Mouse (Mus musculus) cerebral cortex, adult 2 months (tissue): Measurements from ENCODE around the gene Gpr39.

Source experiments
- WGBS: fragments of 180-500 bp; shearing (Covaris S2); methylation state at CpG from one replicate; pipeline ENCODE4 v1.1.7; 2018; 5-methylcytosine and 5-hydroxymethylcytosine counted together

Gene Gpr39

GRCm38 (mm10) chr1:125813141-125813782 is 136.5 kb downstream of the Gpr39 start:
- whole genome bisulfite sequencing, result 81% methylated on average over 9 of the region's 9 CpGs

GRCm38 (mm10) chr1:125821101-125821500 is 144.3 kb downstream of the Gpr39 start:
- WGBS, result 89% methylated on average over 7 of the region's 7 CpGs

- 74% methylated on average over 4 of the region's 4 CpGs for WGBS
Observed at GRCm38 (mm10) chr1:125823611-125824010, 146.8 kb downstream of the Gpr39 start.

DNA sequence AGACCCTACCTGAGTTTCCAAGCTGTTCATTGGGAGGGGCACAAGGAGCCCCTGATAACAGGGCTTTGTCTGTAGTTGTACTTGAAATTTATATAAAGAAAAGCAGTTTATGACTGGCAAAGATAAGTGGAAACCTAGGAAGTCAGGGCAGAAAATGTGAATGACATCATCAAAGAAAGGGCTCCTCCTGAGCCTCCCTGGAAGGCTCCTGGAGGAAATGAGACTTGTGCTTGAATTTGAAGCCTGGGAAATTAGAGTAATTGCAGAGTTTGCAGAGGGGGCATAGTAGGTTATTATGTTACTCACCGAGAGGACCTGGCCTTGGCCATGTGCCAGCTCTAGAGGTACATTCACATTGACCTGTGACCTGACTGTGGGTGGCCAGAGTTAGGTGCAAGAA is 160.7 kb downstream of the Gpr39 start:
- 34% methylated on average over 1 of the region's 1 CpGs for WGBS

DNA sequence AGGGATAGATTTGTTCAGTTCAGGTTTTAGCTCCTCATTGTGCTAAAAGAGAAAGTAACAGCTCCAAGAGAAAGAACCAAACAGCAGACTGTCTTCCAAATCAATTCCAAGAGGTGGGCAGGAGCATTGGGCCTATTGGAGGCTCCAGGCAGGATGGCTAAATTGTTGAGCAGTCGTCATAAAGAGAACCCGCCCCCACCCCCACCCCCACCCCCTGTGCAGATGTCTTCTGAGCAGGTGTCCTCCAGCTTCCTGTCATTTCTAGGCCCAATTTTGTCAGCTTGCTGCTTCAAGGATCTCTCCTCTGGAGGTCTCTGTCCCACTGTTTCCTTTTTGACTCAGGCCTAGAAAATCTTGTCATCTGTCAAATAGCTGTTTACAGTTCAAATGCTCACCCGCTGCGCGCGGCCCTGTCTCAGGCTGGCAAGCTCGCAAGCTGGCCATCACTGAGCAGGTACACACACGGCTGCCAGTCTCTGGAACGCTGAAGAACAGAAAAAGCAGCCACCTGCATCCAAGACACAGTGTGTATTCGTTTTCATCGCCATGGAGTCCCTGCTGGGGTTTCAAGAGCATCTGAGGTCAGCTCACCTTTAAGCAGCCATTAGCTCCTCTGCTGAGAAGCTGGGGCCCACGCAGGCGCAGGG is 163.1 kb downstream of the Gpr39 start:
- WGBS, result 70% methylated on average over 13 of the region's 13 CpGs

- WGBS, result 50% methylated on average over 5 of the region's 5 CpGs
Observed at GRCm38 (mm10) chr1:125854646-125855045, 177.9 kb downstream of the Gpr39 start.

DNA sequence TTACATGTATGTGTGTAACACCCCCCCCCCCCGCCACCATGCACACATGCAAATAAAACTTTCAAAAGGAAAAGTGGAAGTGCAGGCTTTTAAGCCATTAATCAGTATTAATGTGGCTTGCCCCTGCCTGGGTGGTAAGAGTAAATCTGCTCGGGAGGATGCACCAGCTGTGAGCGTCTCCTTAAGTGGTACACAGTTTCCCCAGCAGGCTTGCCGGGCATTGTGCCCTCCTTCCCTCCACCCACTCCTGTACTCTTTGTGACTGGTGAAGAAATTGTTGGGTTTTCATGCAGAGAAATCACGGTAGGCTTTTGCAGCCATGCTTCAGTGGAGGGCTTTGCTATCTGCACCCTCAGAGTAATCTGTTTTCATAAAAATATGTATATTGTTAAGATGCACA is 181.8 kb downstream of the Gpr39 start:
- WGBS, result 59% methylated on average over 5 of the region's 5 CpGs

DNA sequence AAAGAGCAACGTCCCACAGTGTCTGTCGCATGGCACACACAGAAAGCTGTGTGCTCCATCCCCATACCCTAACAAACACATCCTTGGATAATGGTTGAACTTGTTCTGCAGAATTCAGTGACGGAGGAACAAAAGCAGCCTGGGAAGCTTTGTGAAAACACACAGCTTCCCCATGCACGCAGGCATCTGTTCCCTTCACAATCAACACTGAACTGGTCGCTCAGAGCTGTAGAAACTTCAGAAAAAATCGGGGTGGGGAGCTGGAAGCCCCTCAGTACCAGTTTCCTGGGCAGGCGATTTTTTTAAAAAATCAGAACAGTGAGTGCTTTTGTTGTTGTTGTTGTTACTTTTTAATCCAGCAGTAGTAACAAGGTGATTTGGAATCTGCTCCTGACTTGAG is 193.3 kb downstream of the Gpr39 start:
- WGBS, result 36% methylated on average over 7 of the region's 7 CpGs

DNA sequence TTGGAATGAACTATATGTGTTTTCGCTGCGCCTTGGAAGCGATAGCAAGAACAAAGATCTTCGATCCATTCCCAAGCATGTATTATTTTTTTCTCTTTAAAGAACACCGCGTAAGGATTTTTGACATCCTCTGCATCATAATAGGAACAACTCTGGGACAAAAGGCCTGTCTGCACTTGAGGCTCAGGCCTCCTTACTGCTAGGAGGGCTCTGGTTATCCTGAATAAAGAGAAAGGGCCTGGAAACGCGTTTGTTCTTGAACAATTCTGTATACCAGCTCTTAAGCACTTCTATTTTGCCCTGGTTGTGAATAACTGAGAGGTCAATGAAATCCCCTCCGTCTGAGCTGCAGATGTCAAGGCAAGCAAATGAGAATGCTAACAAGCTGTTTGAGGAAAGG is 216.4 kb downstream of the Gpr39 start:
- 78% methylated on average over 9 of the region's 9 CpGs for WGBS

GRCm38 (mm10) chr1:125910211-125910870 is 233.5 kb downstream of the Gpr39 start:
- WGBS, result 14% methylated on average over 14 of the region's 14 CpGs

- WGBS, result 4% methylated on average over 9 of the region's 9 CpGs
Observed at GRCm38 (mm10) chr1:125910871-125911265, 234.1 kb downstream of the Gpr39 start.

DNA sequence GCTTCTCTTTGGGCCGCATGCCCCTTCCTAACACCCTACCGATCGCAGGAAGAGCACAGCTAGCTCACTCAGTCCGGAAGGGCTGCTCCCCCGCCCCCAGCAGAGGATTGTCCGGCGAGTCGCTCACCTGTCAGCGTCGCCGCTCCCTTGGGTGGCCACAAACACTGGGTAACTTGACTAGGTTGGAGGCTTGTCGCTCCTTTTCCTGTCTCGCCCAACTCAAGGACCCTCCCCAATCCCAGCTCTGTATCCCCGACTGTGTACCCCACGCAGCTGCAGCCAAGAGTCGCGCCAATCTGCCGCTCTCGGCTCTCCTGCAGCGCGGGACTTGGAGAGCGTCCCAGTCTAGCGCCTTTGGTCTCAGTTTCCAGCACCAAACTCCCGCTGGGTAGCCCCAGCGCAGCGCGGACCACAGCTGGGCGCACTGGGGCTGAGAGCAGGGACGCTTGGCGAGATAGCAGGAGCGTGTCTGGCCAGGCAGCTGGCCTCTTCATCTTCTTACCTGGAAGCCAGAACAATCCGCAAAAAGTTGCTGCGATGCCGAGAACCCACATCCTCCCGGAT is 234.6 kb downstream of the Gpr39 start:
- WGBS, result under 1% methylated on average over 35 of the region's 35 CpGs

GRCm38 (mm10) chr1:125911901-125912445 is 235.2 kb downstream of the Gpr39 start:
- whole genome bisulfite sequencing, result under 1% methylated on average over 43 of the region's 43 CpGs

GRCm38 (mm10) chr1:125912601-125913600 is 236.1 kb downstream of the Gpr39 start, which contains the start of gene Lypd1:
Gene Lypd1, minus strand, starts transcription at chr1:125913101.
- WGBS, result 11% methylated on average over 30 of the region's 30 CpGs

GRCm38 (mm10) chr1:125920696-125921095 is 243.9 kb downstream of the Gpr39 start:
- WGBS, result 94% methylated on average over 3 of the region's 3 CpGs

- 46% methylated on average over 2 of the region's 2 CpGs for WGBS
Observed at GRCm38 (mm10) chr1:125923062-125923461, 246.3 kb downstream of the Gpr39 start.
